Mouse (Mus musculus): Measurements from ENCODE around the gene Ap1b1. TPM values are rescaled to one million over a fixed set of nuclear protein-coding genes. Genes with fewer than 3 reads are reported as not detected.

The Ap1b1 gene
- total and polyA plus RNA-seq, 2 experiments from 2014 or later, result 29.6 to 39.0 TPM

DNA sequence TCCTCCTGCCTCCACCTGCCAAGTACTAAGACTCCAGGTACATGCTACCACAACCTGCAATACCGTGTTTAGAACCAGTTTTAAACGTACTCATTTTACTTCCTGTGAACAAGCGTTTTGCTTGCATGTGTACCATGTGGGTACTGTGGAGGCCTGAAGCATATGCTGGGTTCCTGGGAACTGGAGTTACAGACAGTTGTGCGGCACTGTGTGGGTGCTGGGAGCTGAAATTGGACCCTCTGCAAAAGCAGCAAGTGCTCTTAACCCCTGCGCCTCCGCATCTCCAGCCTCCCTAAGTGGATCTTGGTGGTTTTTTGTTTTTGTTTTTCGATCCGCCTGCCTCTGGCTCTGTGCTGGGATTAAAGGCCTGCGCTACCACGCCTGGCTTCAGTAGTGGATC lies 65.0 kb downstream of the Ap1b1 start:
- WGBS, result 88% methylated on average over 10 of the region's 10 CpGs
- DNase-seq (ENCODE audit: low spot score) (no peak), ATAC-seq (ENCODE audit: insufficient read depth, low read depth) (no peak)
- Histone ChIP-seq H3K4me3 (ENCODE audit: low read depth, low read length) (no peak overlapping the region), H3K4me1 (ENCODE audit: control insufficient read depth, insufficient read depth) (no peaks in the 10 kb centered on the region), H3K9me3 (replicated peaks; ENCODE audit: control insufficient read depth, low read length) (no peaks in the 10 kb centered on the region), H3K4me2 (ENCODE audit: low read depth, low read length) (no peak overlapping the region), H3K9ac (replicated peaks; ENCODE audit: low read depth, low read length) (no peak overlapping the region), H3K36me3 (replicated peaks; ENCODE audit: control insufficient read depth, insufficient read depth, low read length) (no peaks in the 10 kb centered on the region), H3K27me3 (ENCODE audit: control insufficient read depth, insufficient read depth, low read length) (0 out of 2 replicates have a peak, but pooled peaks cover 1% of the 10 kb centered on the region), H3K27ac (ENCODE audit: low read depth) (no peak overlapping the region)
- TF ChIP-seq EP300 (IDR thresholded peaks at IDR 0.05; ENCODE audit: low read depth) (no peak), CTCF (IDR thresholded peaks at IDR 0.05; ENCODE audit: low read depth) (no peak)

DNA sequence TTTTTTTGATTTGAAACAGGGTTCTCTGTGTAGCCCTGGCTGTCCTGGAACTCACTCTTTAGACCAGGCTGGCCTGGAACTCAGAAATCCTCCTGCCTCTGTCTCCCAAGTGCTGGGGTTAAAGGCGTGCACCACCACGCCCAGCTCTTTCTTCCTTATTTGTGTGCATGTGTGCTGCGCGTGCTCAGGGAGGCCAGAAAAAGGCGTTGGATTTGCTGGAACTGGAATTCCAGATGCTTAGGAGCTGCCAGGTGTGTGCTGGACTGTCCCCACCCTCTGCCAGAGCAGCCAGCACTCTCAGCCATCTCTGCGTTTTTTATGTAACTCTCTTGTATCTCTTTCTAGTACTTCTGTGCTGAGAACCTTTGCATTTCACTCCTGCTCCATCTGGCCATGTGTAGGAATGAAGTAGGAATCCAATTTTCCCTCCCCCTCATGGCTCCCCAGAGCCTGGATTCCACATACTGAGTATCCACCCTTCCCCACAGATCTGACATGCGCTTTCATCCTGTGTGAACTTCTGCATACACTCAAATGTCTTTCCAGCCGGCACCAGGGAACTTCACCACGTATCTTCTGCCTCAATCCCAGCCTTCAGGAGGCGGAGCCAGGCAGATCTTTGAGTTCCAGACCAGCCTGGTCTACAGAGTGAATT lies 65.7 kb downstream of the Ap1b1 start:
- Histone ChIP-seq H3K36me3 (replicated peaks; ENCODE audit: control insufficient read depth, insufficient read depth, low read length) (no peaks in the 10 kb centered on the region), H3K27me3 (ENCODE audit: control insufficient read depth, insufficient read depth, low read length) (peaks cover 8% of the 10 kb centered on the region), H3K4me2 (ENCODE audit: low read depth, low read length) (no peak overlapping the region), H3K9me3 (replicated peaks; ENCODE audit: control insufficient read depth, low read length) (no peaks in the 10 kb centered on the region), H3K9ac (replicated peaks; ENCODE audit: low read depth, low read length) (no peak overlapping the region), H3K27ac (ENCODE audit: low read depth) (no peak overlapping the region), H3K4me3 (ENCODE audit: low read depth, low read length) (no peak overlapping the region), H3K4me1 (ENCODE audit: control insufficient read depth, insufficient read depth) (no peaks in the 10 kb centered on the region)
- ATAC-seq (ENCODE audit: insufficient read depth, low read depth) (no peak), DNase-seq (ENCODE audit: low spot score) (no peak)
- 61% methylated on average over 10 of the region's 10 CpGs for WGBS
- no peak for TF ChIP-seq CTCF (IDR thresholded peaks at IDR 0.05; ENCODE audit: low read depth)
- no peak for TF ChIP-seq EP300 (IDR thresholded peaks at IDR 0.05; ENCODE audit: low read depth)

DNA sequence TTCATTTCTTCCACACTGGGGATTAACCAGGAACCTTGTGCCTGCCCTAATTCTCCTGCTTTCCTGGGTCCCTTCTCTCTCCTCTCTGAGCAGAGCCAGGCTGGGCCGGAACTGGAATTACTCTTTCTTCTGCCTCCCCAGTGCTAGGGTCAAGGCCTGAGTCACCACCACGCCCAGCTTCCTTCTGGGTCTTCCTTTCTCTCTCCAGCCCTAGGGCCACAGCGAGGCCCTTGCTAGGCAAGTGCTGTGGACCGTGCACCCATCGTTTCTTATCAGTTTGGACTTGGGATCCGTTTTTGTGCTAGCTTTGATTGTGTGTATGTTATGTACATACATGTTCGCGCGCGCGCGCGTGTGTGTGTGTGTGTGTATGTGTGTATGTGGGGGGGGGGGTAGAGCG lies 67.5 kb downstream of the Ap1b1 start:
- no peak for DNase-seq (ENCODE audit: low spot score)
- Histone ChIP-seq H3K27ac (ENCODE audit: low read depth) (no peak overlapping the region), H3K36me3 (replicated peaks; ENCODE audit: control insufficient read depth, insufficient read depth, low read length) (no peaks in the 10 kb centered on the region), H3K4me2 (ENCODE audit: low read depth, low read length) (no peak overlapping the region), H3K9ac (replicated peaks; ENCODE audit: low read depth, low read length) (no peak overlapping the region), H3K4me1 (ENCODE audit: control insufficient read depth, insufficient read depth) (no peaks in the 10 kb centered on the region), H3K4me3 (ENCODE audit: low read depth, low read length) (no peak overlapping the region), H3K9me3 (replicated peaks; ENCODE audit: control insufficient read depth, low read length) (no peaks in the 10 kb centered on the region), H3K27me3 (ENCODE audit: control insufficient read depth, insufficient read depth, low read length) (peaks cover 24% of the 10 kb centered on the region)
- 90% methylated on average over 14 of the region's 14 CpGs for WGBS
- TF ChIP-seq EP300 (IDR thresholded peaks at IDR 0.05; ENCODE audit: low read depth), result no peak
- no peak for TF ChIP-seq CTCF (IDR thresholded peaks at IDR 0.05; ENCODE audit: low read depth)
- ATAC-seq (ENCODE audit: insufficient read depth, low read depth), result no peak

DNA sequence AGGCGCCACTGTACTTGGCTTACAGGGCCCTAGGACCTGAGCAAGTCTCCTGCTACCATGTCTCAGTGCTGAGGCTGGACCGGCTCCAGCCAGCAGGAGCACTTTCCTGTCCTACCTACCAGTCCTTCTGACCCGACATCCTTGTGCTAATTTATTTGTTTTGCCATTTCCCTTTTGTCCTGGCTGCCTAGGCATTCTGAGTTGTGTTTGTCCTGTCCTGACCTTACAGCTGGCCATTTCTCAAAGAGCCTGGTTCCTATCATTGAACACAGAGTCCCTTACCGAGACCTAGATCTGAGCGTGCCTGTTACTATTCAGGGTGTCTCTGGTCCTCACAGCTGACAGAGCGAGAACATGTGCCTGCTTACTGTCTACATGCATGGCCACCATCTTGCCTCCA lies 68.2 kb downstream of the Ap1b1 start:
- DNase-seq (ENCODE audit: low spot score) (no peak), ATAC-seq (ENCODE audit: insufficient read depth, low read depth) (no peak)
- Histone ChIP-seq H3K9ac (replicated peaks; ENCODE audit: low read depth, low read length) (no peak overlapping the region), H3K4me2 (ENCODE audit: low read depth, low read length) (no peak overlapping the region), H3K27me3 (ENCODE audit: control insufficient read depth, insufficient read depth, low read length) (peaks cover 31% of the 10 kb centered on the region), H3K36me3 (replicated peaks; ENCODE audit: control insufficient read depth, insufficient read depth, low read length) (no peaks in the 10 kb centered on the region), H3K9me3 (replicated peaks; ENCODE audit: control insufficient read depth, low read length) (no peaks in the 10 kb centered on the region), H3K4me3 (ENCODE audit: low read depth, low read length) (no peak overlapping the region), H3K27ac (ENCODE audit: low read depth) (no peak overlapping the region), H3K4me1 (ENCODE audit: control insufficient read depth, insufficient read depth) (0 out of 2 replicates have a peak, but pooled peaks cover 6% of the 10 kb centered on the region)
- WGBS, result 55% methylated on average over 6 of the region's 6 CpGs
- TF ChIP-seq CTCF (IDR thresholded peaks at IDR 0.05; ENCODE audit: low read depth) (no peak), EP300 (IDR thresholded peaks at IDR 0.05; ENCODE audit: low read depth) (no peak)

DNA sequence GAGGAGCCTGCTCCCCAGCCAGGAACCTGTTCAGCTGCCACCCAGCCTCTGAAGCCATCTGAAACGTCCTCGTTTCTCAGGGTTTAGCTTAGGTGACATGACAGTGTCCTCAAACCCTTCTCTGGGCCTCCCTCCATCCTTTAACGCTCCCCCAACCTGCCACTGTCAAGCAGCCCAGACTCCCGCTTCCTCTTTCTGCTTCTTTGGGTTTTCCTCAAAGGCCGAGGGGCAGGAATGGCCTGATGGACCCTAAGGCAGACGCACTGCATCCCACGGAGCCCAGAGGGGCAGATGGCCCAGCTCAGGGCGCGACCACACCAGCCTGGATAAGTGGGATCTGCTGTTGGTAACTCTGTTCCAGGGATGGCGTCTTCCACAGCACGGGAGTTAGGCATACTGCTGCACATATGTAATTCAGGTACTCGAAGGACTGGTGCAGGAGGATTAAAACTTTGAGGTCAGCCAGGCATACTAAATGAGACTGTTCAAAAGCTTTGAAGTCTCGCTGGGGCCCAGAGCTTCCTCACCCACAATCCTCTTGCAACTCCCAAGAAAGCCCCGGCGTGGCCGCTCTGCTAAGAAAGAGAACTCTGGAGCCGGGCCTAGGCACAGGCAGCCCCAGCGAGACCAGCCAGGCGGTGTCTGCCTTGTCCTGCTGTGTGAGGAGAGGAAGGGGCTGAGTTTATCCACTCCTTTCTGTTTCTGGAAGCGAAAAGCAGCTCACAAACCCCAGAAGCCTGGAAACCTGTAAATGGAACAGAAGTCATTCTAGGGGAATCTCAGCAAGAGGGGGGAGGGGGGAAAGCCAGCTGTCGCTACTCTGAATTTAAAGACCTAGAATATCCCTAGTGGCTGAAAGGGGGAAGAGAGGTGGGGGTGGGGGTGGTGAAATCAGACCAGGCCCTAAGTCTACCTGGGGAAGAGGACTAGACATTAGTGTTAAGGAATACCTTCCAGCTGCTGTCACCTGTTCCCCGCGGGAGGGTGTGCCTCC lies 69.6 kb downstream of the Ap1b1 start:
- H3K36me3 ChIP-seq (replicated peaks; ENCODE audit: control insufficient read depth, insufficient read depth, low read length), result no peaks in the 10 kb centered on the region
- H3K4me2 ChIP-seq (ENCODE audit: low read depth, low read length), result no peak overlapping the region
- no peaks in the 10 kb centered on the region for H3K9me3 ChIP-seq (replicated peaks; ENCODE audit: control insufficient read depth, low read length)
- H3K4me1 ChIP-seq (ENCODE audit: control insufficient read depth, insufficient read depth), result peaks cover 9% of the 10 kb centered on the region
- no peak for DNase-seq (ENCODE audit: low spot score)
- peaks cover 45% of the 10 kb centered on the region for H3K27me3 ChIP-seq (ENCODE audit: control insufficient read depth, insufficient read depth, low read length)
- 0 out of 2 replicates have a peak overlapping the region, but pooled peaks have one; percentile 16 for H3K9ac ChIP-seq (replicated peaks; ENCODE audit: low read depth, low read length)
- TF ChIP-seq CTCF (IDR thresholded peaks at IDR 0.05; ENCODE audit: low read depth), result no peak
- no peak for TF ChIP-seq EP300 (IDR thresholded peaks at IDR 0.05; ENCODE audit: low read depth)
- 71% methylated on average over 23 of the region's 23 CpGs for WGBS
- no peak overlapping the region for H3K4me3 ChIP-seq (ENCODE audit: low read depth, low read length)
- no peak overlapping the region for H3K27ac ChIP-seq (ENCODE audit: low read depth)
- ATAC-seq (ENCODE audit: insufficient read depth, low read depth), result no peak
